Mouse (Mus musculus) C2C12 (cell line): ENCODE data around the gene Slc25a19. TPM values are rescaled to one million over a fixed set of nuclear protein-coding genes. Genes with fewer than 3 reads are reported as not detected.

Experiments used
- H3K27me3 ChIP-seq: one replicate; pipeline ENCODE4 v1.6.1; 2011; ENCODE audit not compliant: control insufficient read depth, insufficient read depth, insufficient read length
- H3K36me3 ChIP-seq: one replicate; pipeline ENCODE4 v1.6.1; 2011; ENCODE audit not compliant: control insufficient read depth, insufficient read depth
- H3K4me3 ChIP-seq: one replicate; pipeline ENCODE4 v1.5.1; 2011; ENCODE audit warnings: mild to moderate bottlenecking, control low read depth; ENCODE audit not compliant: poor library complexity, insufficient read depth, severe bottlenecking
- H3K79me2 ChIP-seq: one replicate; pipeline ENCODE4 v1.6.1; 2011; ENCODE audit not compliant: control insufficient read depth, insufficient read depth
- H3K79me3 ChIP-seq: one replicate; pipeline ENCODE4 v1.6.1; 2011; ENCODE audit warnings: low read depth, control low read depth
- H3ac ChIP-seq: one replicate; pipeline ENCODE3; 2011; ENCODE audit warnings: low read depth; ENCODE audit not compliant: control insufficient read depth, insufficient read length
- CEBPB ChIP-seq: IDR thresholded peaks from one replicate; pipeline ENCODE4 v1.6.1; 2011; ENCODE audit warnings: low read depth, mild to moderate bottlenecking, control low read depth, moderate library complexity
- CTCF ChIP-seq: IDR thresholded peaks from one replicate; pipeline ENCODE4 v1.5.1; 2011; ENCODE audit not compliant: control insufficient read depth, insufficient read depth, insufficient read length
- FOSL1 ChIP-seq: IDR thresholded peaks from one replicate; pipeline ENCODE4 v1.8.0; 2011; ENCODE audit warnings: mild to moderate bottlenecking, low read length; ENCODE audit not compliant: poor library complexity, insufficient read depth, severe bottlenecking
- MAX ChIP-seq: IDR thresholded peaks from one replicate; pipeline ENCODE4 v1.6.1; 2011; ENCODE audit warnings: mild to moderate bottlenecking, control low read depth
- MYOD1 ChIP-seq: IDR thresholded peaks from one replicate; pipeline ENCODE4 v1.6.1; 2011; ENCODE audit warnings: low read depth; ENCODE audit not compliant: control insufficient read depth, insufficient read length
- MYOG ChIP-seq: IDR thresholded peaks from one replicate; pipeline ENCODE4 v1.6.1; 2011; ENCODE audit not compliant: control insufficient read depth, insufficient read length; ENCODE audit errors: extremely low read depth
- USF1 ChIP-seq: IDR thresholded peaks from one replicate; pipeline ENCODE4 v1.6.1; 2011; ENCODE audit warnings: low read depth, mild to moderate bottlenecking, control low read depth, moderate library complexity
- polyA plus RNA-seq: library from polyadenylated mRNA; unstranded; fragments of >200 nt; fragmentation: generic; extraction: Trizol; gene quantifications from one replicate; pipeline ENCODE4 v1.2.1, GENCODE M21; 2012; ENCODE audit warnings: missing spikeins

Slc25a19 gene
- polyA plus RNA-seq, 1 experiment, result 13.7 TPM

DNA sequence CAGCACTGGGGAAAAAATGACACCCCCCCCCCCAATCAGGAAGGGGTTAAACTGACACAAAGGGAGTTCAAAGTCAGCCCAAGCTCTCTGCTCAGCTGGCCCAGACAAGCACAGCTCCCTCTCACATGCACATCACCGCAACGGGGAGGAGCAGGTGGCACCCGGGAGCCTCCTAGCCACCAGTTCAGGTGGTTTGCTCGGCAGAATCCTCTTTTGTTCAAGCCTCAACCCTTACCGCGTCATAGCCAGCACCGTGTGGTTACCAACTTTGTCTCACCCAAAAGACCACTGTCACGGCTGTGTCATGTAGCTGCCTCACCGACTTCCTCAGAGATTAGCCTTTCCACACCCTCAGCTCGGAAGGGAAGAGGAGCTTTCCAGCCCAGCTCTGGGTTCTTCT lies 15.2 kb upstream of the Slc25a19 start:
- H3K36me3 ChIP-seq, result peaks cover 21% of the 10 kb centered on the region
- H3K79me2 ChIP-seq, result no peaks in the 10 kb centered on the region
- no peaks in the 10 kb centered on the region for H3K79me3 ChIP-seq
- no peak overlapping the region for H3K4me3 ChIP-seq
- no peak overlapping the region for H3ac ChIP-seq
- no peaks in the 10 kb centered on the region for H3K27me3 ChIP-seq
- no peak for TF ChIP-seq CEBPB
- TF ChIP-seq MYOG, result no peak
- no peak for TF ChIP-seq USF1
- TF ChIP-seq MAX, result no peak
- no peak for TF ChIP-seq CTCF
- no peak for TF ChIP-seq MYOD1
- no peak for TF ChIP-seq FOSL1

DNA sequence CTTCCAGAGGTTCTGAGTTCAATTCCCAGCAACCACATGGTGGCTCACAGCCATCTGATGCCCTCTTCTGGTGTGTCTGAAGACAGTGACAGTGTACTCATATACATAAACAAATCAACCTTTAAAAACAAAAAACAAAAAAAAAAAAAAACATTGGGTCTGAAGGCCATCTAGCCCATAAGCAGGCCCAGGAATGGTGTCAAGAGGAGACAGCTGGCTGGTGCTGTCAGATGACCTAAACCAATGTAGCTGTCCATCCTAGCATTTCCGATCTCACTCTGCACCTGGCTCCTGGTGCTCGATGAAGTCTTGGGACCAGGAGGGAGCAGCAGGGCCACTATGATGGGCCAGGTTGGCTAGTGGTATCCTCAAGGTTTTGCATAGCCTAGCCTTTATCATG lies 14.6 kb upstream of the Slc25a19 start:
- TF ChIP-seq FOSL1 (no peak), MYOD1 (no peak), USF1 (no peak), MYOG (no peak), CEBPB (no peak), CTCF (no peak), MAX (no peak)
- Histone ChIP-seq H3K79me2 (no peaks in the 10 kb centered on the region), H3K4me3 (no peak overlapping the region), H3K36me3 (peaks cover 19% of the 10 kb centered on the region), H3ac (no peak overlapping the region), H3K27me3 (no peaks in the 10 kb centered on the region), H3K79me3 (no peaks in the 10 kb centered on the region)

DNA sequence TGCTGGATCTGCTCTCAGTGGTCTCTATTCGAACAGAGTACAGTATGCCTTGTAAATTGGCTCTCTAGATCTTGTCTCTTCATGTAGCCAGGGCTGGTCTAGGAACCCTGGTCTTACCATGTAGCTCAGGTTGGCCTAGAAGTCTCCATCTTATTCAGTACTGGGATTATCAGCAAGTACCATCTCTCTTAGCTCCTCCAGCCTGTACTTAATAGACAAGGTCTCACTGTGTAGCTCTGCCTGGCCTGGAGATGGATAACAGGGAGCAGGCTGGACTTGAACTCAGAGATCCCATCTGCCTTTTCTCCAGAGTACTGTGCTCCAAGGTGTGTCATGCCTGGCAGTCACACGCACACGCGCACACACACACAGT lies 13.6 kb upstream of the Slc25a19 start:
- TF ChIP-seq MYOD1, result no peak
- no peak for TF ChIP-seq MYOG
- TF ChIP-seq FOSL1, result no peak
- TF ChIP-seq CTCF, result no peak
- TF ChIP-seq USF1, result no peak
- TF ChIP-seq MAX, result no peak
- TF ChIP-seq CEBPB, result no peak

DNA sequence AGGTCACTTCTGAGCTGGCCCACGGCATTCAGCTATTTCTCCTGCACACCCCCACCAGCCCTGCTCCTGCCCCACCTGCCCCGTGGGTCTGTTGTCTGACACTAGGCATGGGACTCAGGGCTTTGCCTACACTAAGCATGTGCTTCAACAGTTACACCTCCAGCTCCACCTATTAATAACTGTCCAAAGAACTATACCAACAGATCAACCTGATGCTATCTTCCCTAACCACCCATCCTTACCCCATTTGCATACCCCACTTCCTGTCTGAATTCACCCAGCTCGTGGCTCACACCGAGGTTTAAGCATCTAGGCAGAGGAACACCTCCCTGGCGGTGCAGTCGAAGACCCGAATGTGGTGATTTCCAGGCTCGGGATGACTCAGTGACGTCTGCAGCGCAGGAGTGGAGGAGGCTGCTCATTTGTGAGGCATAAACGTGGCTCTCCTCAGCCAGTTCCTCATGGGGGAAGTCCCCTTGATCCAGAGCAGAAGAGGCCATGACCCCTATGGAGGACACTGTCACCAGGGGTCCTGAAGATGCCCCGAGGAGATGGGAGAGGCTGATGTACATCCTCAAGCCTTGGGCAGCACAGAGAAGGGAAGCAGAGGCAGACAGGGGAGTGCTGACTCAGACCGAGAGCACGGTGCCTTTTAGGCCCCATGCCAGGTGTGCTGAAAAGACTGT lies 13.0 kb upstream of the Slc25a19 start:
- H3K4me3 ChIP-seq, result no peak overlapping the region
- no peak overlapping the region for H3ac ChIP-seq
- no peaks in the 10 kb centered on the region for H3K79me3 ChIP-seq
- H3K36me3 ChIP-seq, result peaks cover 8% of the 10 kb centered on the region
- H3K27me3 ChIP-seq, result no peaks in the 10 kb centered on the region
- TF ChIP-seq MAX, result no peak
- no peak for TF ChIP-seq MYOD1
- TF ChIP-seq MYOG, result no peak
- no peak for TF ChIP-seq CEBPB
- TF ChIP-seq FOSL1, result no peak
- no peak for TF ChIP-seq USF1
- no peak for TF ChIP-seq CTCF
- no peaks in the 10 kb centered on the region for H3K79me2 ChIP-seq

More for the DNA sequence above, 13.6 kb upstream of the Slc25a19 start:
- Histone ChIP-seq H3K79me2 (no peaks in the 10 kb centered on the region), H3K4me3 (no peak overlapping the region), H3K27me3 (no peaks in the 10 kb centered on the region), H3K79me3 (no peaks in the 10 kb centered on the region), H3K36me3 (peaks cover 13% of the 10 kb centered on the region), H3ac (no peak overlapping the region)

DNA sequence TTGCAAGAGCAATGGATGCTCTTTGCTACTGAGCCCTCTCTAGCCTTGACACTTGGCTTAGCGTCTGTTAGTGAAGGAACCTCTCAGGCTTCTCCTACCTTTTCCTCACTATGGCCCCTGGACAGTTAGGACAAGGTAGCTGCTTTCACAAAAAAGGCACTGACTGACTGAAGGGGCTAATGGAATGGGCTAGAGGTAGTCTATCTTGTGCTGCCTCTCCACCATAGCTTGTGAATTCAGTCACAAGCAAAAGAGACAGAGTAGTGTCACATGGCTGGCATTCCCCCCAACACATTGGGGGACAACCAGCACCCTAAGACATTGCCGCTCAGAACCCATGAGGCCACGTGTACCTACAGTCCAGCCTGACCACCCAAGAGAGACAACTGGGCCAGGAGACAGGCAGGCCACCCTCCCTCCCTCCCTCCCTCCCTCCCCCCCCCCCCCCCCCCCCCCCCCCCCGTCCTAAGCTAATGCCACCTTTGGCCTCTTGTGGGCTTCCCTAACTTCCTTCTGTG lies 12.3 kb upstream of the Slc25a19 start:
- Histone ChIP-seq H3K27me3 (no peaks in the 10 kb centered on the region), H3K36me3 (peaks cover 8% of the 10 kb centered on the region), H3K4me3 (no peak overlapping the region), H3ac (no peak overlapping the region), H3K79me2 (no peaks in the 10 kb centered on the region), H3K79me3 (no peaks in the 10 kb centered on the region)
- no peak for TF ChIP-seq MYOD1
- no peak for TF ChIP-seq MYOG
- no peak for TF ChIP-seq MAX
- TF ChIP-seq CTCF, result no peak
- no peak for TF ChIP-seq CEBPB
- TF ChIP-seq USF1, result no peak
- TF ChIP-seq FOSL1, result no peak
